Mouse (Mus musculus) lung, postnatal 4 days (tissue): ENCODE measurements around the gene Hoxa13.
A peak's percentile ranks its signal among the peaks of the same experiment; 100 is the strongest.

Source experiments
- DNase-seq, 2 experiments: peaks; one replicate each; pipeline ENCODE4 v3.0.0; 2021

Gene Hoxa13

GRCm38 (mm10) chr6:52234428-52235140 lies 26.1 kb downstream of the Hoxa13 start:
- DNase-seq = peak in 1 of 2 experiments; percentile 23

DNA sequence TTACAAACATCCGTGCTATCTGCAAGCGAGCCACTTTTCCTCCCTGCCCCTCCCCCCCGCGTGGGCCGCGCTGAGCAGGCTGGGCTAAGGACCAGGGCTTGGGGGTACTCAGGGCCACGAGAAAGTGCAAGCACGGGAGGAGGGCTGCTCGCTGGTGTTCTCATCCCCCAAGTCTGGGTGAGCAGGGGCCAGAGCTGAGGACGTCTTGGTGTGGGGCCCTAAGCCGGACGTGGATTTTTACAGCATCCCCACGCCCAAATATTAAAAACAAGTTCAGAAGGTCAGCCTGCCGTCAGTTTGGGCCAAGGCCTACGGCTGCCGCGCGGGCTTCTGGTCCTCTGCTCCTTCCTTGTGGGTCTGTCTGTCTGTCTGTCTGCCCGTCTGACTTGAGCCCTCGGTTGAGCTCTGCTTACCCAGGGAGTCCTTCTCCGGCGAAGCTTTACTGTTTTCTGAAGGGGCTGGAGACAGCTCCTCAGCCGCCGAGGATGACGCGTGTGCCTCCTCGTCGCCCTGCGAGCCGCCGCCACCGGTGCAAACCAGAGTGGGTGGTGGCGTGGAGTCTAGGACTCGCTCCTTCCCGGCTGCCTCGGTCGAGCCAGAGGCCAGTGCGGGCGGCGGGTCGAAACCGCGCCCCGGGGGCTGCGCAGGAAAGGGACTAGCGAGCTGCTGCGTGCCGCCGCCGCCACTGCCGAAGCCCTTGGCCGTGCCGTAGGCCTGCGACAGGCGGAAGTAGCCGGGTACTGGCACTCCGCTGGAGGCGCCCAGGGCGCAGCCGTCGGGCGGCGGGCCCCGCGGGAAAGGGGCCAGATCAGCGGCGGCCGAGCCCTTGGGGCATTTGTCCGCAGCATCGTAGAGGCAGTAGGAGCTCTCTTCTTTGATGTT lies 26.9 kb downstream of the Hoxa13 start:
- peak in 1 of 2 experiments; percentile 37 for DNase-seq

DNA sequence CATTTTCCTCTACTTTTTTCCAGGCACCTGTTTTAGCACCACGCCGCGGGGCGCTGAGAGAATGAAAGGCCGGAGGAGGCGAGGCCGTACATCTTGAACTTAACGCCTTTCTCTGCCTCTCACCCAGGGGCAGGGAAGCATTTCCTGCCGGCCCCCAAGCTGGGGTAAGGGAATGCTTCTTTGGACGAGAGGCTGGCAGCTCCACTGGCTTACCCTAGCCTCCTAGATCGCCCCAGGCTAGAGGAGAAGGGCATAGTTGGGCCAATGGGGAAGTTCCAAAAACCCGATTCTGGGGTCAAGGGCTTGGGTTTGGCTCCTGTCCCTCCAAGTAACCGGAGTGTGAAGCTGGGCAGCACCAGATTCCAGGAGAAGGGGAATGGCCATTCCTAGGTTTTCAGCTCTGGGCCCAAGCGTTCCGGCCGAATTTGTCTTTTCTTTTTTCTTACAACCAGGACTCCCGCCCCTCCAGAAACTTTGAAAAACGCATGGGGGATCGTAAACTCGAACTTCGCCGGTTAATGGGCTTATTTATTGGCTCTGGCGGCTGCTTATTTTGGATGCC lies 27.6 kb downstream of the Hoxa13 start:
- DNase-seq = peak; percentile 14 to 18

DNA sequence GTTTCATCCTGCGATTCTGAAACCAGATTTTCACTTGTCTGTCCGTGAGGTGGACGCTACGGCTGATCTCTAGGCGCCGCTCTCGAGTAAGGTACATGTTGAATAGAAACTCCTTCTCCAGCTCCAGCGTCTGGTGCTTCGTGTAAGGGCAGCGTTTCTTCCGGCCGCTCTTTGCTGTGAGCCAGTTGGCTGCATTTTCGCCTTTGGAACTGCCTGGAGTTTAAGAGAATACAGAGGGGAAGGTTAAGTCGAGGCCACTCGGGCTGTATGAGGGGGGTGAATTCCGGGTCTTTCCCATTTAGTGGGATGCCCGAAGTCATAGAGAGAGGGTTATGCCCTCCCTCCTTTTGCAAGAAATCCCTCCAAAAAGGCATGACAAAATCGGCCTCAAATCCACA lies 28.1 kb downstream of the Hoxa13 start:
- DNase-seq = peak in 1 of 2 experiments; percentile 26

DNA sequence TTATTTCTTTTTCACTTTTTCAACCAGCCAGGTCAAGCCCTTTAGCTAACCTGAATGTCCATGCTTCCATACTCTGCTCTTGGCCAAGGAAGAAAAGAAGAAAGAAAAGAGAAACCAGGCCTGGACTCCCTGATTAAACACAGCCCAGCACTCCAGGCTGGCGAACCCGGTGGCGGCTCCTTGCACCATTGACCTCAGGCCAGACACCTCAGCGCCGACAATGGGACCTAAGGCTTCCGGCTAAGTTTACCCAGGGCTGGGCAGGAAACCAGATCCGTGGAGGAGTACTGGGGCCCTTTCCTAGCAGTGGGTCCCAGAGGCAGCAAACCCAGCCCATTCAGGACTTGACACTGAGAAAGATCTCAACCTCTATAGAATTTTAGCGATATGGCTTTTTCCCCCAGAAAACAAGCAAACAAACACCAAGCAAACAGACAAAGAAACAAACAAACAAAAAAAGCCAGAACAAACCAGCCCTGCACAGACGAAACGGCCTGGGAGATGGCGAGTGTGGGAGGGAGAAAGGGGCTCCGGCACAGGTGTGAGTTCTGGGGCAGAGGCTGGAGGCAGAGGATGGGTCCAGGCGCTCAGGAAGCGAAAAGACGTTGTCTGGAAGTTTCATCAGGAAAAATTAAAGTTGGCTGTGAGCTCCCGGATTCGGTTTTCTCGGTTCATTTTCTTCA lies 28.7 kb downstream of the Hoxa13 start:
- peak in 1 of 2 experiments; percentile 28 for DNase-seq

DNA sequence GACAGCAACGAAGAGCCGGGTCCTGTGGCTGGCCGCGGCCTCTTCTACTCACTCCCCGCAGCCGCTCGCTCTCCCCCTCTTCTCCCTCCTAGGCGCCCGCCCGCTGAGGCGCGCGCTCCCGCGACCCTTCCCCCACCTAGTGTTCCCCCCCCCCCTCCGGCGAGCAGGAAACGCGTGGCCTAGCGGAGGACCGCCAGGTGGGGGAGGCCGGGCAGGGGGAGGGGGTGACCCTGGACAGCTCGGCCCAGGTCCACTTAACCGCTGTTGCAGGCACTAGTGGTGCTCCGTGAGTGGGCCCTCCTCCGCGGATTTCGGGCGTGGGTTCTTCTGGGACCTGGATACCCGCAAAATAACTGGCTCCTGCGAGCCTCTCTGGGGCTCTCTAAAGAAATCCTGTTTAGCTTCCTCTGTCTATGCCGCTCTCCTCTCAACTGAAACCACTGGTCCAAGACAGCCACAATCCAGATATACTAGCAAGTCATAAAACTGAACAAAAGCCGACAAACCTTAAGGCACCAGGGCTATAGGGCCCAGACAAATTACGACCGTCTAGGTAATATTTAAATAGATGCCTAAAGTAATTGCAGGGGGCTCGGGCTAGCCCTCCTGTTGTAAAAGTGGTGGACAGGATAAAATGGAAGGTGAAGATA lies 30.0 kb downstream of the Hoxa13 start, which contains the start of gene Hoxa9:
Gene Hoxa9, minus strand, starts transcription at position 574 of the 650 bp plus-strand sequence.
- DNase-seq = peak in 1 of 2 experiments; percentile 24

DNA sequence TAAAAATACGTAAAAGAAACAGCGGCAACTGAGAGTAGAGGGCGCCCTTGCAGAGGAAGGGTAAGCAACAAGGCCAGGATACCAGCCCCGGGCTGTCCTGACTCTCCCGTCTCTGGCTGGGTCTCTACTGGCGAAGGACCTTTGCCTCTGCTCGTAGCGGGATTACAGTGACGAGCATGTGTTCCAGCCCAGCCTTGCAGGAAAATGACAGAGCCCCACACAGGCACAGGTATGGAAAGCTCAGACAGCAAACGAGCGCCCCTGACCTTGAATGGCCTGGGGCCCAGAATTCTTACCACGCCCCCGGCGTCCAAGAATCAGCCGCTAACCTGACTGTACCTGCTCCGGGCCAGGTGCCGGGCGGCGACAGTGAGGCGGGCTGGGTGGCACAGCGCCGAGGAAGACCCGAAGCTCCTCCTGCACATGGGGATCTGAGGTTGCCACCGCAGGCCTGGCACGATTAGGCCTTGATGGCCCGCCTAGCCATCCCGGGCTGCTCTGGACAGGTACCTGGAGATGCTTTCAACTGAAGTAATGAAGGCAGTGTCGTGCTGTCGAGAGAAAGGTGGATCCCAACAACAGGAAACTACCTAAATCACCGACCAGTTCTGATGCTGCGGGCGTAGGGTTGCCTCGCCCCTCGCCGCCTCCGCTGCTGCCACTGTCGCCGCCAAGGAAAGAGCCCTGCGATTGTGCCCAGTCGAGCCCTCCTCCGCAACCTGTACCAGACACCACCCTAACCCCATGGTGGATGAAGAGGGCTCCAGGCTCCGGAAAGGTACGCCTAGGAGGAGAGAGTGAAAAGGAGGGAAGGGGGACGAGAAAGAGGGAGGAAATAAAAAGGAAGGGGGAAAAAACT lies 30.9 kb downstream of the Hoxa13 start:
- DNase-seq = peak in 1 of 2 experiments; percentile 27

DNA sequence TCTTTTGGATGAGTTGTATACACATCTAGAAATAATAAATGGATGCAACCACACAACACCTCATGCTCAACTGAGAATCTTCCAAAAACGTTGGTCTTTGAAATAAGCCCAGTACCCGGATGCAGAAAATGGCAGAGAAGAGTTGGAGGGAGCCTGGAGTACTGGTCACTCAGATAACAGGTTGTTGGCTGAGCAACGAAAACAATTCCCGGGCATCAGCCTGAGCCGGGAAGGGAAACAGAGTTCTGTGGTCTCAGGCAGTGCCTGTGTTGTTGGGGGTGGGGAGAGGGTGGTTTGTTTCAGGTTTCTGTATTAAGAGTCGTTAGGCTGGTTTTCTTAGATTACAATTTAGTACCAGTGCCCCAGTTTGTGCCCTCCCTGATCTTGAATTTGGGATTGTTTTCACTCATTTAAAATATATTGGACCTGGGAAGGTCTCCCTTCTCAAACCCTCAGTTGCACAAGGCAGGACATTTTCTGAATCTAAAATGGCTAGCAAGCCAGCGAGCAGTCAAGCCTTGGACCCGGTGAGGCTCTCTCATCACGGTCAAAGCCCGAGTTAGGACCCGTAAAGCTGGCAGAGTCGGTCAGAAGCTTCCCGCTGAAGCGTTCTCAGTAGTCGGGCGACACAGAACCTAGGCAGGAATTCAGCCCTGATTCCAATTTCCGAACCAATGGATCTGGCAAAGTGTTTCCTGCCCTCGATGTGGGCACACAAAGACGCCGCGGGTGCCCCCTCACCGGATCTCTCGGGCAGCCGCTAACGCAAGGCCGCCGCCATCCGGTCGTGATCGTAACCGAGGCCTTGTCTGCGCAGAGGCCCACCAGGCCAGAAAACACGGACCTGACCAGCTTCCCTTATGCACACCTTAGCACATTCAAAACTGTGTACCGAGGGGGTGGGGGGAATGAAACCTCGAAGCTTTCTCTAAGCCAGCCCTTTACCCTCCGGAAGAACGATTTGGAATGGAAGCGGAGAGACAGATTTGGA lies 31.9 kb downstream of the Hoxa13 start:
- DNase-seq = peak in 1 of 2 experiments; percentile 35

DNA sequence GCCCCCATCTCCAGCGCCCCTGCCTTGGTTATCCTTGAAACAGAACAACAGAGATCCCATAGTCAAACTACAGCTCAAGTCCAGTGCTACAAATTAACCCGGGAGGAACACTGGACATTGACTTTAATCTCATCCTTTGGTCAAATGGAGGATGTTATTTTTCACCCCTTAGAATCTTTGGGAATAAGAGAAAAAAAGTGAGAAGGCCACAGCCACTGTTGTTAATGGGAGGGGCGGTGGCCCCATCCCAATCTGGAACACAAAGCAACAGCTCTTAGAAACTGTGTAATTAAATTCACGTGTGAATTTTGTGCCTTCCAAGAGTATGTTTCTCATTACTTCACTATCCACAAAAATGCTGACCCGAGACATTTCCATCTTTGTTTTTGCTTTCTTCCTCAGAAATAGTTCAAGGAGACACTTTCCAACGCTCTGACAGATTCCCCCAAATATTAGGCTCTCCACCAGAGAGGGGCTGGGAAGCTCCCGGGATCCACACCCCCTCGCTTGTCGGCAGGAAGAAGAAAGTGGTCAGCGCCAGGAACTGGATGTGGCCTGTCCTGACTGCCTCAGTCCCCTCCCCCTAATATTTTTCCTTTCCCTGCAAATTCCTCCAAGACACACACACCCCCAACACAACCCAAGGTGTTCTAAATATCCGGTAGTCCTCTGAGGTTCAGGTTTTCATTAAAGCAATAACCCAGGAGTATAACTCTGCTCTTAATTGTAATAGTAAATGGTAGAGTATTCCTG lies 33.0 kb downstream of the Hoxa13 start:
- DNase-seq = peak in 1 of 2 experiments; percentile 14

GRCm38 (mm10) chr6:52226569-52227257 lies 34.0 kb downstream of the Hoxa13 start:
- peak in 1 of 2 experiments; percentile 25 for DNase-seq

DNA sequence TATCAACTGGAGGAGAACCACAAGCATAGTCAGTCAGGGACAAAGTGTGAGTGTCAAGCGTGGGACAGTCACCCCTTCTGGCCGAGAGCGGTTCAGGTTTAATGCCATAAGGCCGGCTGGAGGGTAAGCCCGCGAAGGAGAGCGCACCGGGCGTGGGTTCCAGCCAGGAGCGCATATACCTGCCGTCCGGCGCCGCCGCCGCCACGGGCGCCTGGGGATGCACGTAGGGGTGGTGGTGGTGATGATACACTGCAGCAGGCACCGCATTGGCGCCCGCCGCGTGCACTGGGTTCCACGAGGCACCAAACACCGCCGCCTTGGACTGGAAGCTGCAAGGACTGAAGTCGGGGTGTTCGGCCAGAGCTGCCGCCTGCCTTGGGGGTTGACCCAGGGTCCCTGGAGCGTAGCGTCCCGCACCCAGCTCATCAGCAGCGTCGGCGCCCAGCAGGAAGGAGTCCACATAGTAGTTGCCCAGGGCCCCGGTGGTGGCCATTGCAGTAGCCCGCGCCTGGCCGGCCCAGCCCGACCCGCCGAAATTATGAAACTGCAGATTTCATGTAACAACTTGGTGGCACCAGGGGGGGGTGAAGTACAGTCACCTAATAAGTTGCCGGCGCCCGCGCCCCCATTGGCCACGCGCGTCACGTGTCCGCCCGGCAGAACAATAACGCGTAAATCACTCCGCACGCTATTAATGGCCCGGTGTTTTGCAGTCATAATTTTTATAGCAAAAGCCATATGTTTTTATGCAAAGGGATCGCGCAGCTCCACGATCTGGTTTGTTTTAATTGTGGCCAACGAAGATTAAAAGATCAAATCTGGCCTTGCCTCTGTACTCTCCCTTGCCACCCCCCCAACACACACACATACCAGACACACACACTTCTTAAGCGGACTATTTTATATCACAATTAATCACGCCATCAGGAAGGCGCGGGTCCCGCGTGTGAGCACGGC lies 34.8 kb downstream of the Hoxa13 start:
- DNase-seq = peak in 1 of 2 experiments; percentile 37

DNA sequence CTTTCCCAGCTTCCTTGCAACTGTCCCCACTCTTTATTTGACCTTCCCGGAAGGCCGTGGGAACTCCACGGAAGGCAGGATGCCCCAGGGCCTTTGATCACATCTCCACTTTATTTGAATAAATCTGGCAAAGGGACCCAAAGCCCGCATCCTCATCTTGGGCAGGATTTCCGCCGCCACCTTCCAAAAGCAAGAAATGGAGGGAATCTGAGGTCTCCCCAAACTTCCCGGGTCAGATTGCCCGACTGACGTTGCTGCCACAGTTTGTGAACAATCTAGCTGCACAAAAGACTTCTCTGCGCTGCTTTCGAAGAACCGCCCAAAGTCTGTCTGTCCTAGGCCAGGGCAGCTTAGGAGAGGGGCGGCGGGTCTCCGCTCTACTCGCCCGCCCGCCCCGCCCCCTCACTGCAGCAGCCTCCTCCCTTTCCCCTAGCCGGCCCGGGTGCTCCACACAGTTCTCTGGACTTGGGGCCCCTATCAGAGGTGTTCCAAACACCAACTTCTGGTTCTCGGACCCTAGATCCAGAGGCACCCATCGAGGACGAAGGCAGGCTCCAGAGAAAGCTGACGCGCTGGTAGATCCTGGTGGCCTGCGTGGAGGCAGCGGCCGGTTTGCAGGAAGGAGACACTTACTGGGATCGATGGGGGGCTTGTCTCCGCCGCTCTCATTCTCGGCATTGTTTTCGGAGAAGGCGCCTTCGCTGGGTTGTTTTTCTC lies 35.6 kb downstream of the Hoxa13 start:
- peak in 1 of 2 experiments; percentile 21 for DNase-seq

GRCm38 (mm10) chr6:52223939-52224760 lies 36.5 kb downstream of the Hoxa13 start:
- peak in 1 of 2 experiments; percentile 19 for DNase-seq

DNA sequence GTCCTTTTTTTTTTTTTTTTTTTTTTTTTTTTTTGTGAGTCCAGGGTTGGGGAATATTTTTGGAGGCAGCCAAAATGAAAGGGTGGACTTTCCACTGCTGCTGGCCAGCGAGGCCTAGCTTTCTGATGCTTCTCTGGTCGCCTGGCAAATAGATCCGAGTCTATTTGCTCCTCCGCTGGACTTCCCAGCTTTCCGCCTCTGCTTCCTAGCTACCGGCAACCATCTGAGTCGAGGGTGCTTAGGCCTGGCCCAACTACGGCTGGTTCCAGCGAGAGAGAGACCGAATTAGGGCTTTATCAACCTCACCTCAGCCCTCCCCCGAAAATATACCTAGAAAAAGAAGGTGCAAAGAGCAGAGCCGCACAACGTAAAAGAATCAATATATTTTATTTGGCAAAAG lies 38.0 kb downstream of the Hoxa13 start:
- peak in 1 of 2 experiments; percentile 18 for DNase-seq

GRCm38 (mm10) chr6:52221993-52222685 lies 38.5 kb downstream of the Hoxa13 start:
- DNase-seq = peak in 1 of 2 experiments; percentile 16
